Mouse (Mus musculus): ENCODE measurements around the gene Rgs6. TPM values are rescaled to one million over a fixed set of nuclear protein-coding genes. Genes with fewer than 3 reads are reported as not detected.

Gene Rgs6
- polyA plus RNA-seq, 1 experiment, result 0.58 TPM

- H3K36me3 ChIP-seq (ENCODE audit: control insufficient read depth, insufficient read depth, low read length, poor library complexity, severe bottlenecking), result no peaks in the 10 kb centered on the region
- H3K4me3 ChIP-seq (ENCODE audit: low read depth, low read length), result peak overlapping the region; percentile 49
- H3K4me1 ChIP-seq (ENCODE audit: control insufficient read depth, insufficient read depth, low read length), result no peaks in the 10 kb centered on the region
- H3K9ac ChIP-seq (ENCODE audit: low read depth, poor library complexity, severe bottlenecking), result peak overlapping the region; percentile 73
- H3K27me3 ChIP-seq (ENCODE audit: control insufficient read depth, insufficient read depth, low read length, poor library complexity, severe bottlenecking), result 0 out of 2 replicates have a peak, but pooled peaks cover 3% of the 10 kb centered on the region
- no peak overlapping the region for H3K27ac ChIP-seq (ENCODE audit: insufficient read depth, low read length)
- H3K9me3 ChIP-seq (replicated peaks; ENCODE audit: control insufficient read depth, insufficient read depth, low read length, poor library complexity, severe bottlenecking), result no peaks in the 10 kb centered on the region; the same call in 1 of the 2 replicates
- TF ChIP-seq CTCF (IDR thresholded peaks at IDR 0.05; ENCODE audit: low read depth, low read length) (peak; percentile 8), POLR2A (IDR thresholded peaks at IDR 0.05; ENCODE audit: insufficient read depth, low read length) (no peak), EP300 (IDR thresholded peaks at IDR 0.05; ENCODE audit: insufficient read depth, low read depth, low read length) (no peak)
Observed at GRCm38 (mm10) chr12:82616813-82617681, 29.0 kb downstream of the Rgs6 start.

GRCm38 (mm10) chr12:82617682-82618370, 29.7 kb downstream of the Rgs6 start:
- Histone ChIP-seq H3K27ac (ENCODE audit: insufficient read depth, low read length) (no peak overlapping the region), H3K4me3 (ENCODE audit: low read depth, low read length) (peak overlapping the region; percentile 49; the same call in 1 of the 2 replicates), H3K36me3 (ENCODE audit: control insufficient read depth, insufficient read depth, low read length, poor library complexity, severe bottlenecking) (no peaks in the 10 kb centered on the region), H3K9me3 (replicated peaks; ENCODE audit: control insufficient read depth, insufficient read depth, low read length, poor library complexity, severe bottlenecking) (no peaks in the 10 kb centered on the region; the same call in 1 of the 2 replicates), H3K9ac (ENCODE audit: low read depth, poor library complexity, severe bottlenecking) (no peak overlapping the region), H3K4me1 (ENCODE audit: control insufficient read depth, insufficient read depth, low read length) (no peaks in the 10 kb centered on the region), H3K27me3 (ENCODE audit: control insufficient read depth, insufficient read depth, low read length, poor library complexity, severe bottlenecking) (0 out of 2 replicates have a peak, but pooled peaks cover 3% of the 10 kb centered on the region)
- TF ChIP-seq EP300 (IDR thresholded peaks at IDR 0.05; ENCODE audit: insufficient read depth, low read depth, low read length), result no peak
- TF ChIP-seq POLR2A (IDR thresholded peaks at IDR 0.05; ENCODE audit: insufficient read depth, low read length), result no peak
- TF ChIP-seq CTCF (IDR thresholded peaks at IDR 0.05; ENCODE audit: low read depth, low read length), result no peak

GRCm38 (mm10) chr12:82640441-82640840, 52.3 kb downstream of the Rgs6 start:
- Histone ChIP-seq H3K9ac (ENCODE audit: low read depth, poor library complexity, severe bottlenecking) (0 out of 2 replicates have a peak overlapping the region, but pooled peaks have one; percentile 29), H3K27ac (ENCODE audit: insufficient read depth, low read length) (no peak overlapping the region), H3K9me3 (replicated peaks; ENCODE audit: control insufficient read depth, insufficient read depth, low read length, poor library complexity, severe bottlenecking) (no peaks in the 10 kb centered on the region), H3K36me3 (ENCODE audit: control insufficient read depth, insufficient read depth, low read length, poor library complexity, severe bottlenecking) (no peaks in the 10 kb centered on the region), H3K4me1 (ENCODE audit: control insufficient read depth, insufficient read depth, low read length) (no peaks in the 10 kb centered on the region), H3K27me3 (ENCODE audit: control insufficient read depth, insufficient read depth, low read length, poor library complexity, severe bottlenecking) (no peaks in the 10 kb centered on the region), H3K4me3 (ENCODE audit: low read depth, low read length) (peak overlapping the region; percentile 45; the same call in 1 of the 2 replicates)
- TF ChIP-seq CTCF (IDR thresholded peaks at IDR 0.05; ENCODE audit: low read depth, low read length), result no peak

- Histone ChIP-seq H3K9me3 (replicated peaks; ENCODE audit: control insufficient read depth, insufficient read depth, low read length, poor library complexity, severe bottlenecking) (no peaks in the 10 kb centered on the region), H3K4me3 (ENCODE audit: low read depth, low read length) (no peak overlapping the region), H3K27me3 (ENCODE audit: control insufficient read depth, insufficient read depth, low read length, poor library complexity, severe bottlenecking) (no peaks in the 10 kb centered on the region), H3K4me1 (ENCODE audit: control insufficient read depth, insufficient read depth, low read length) (no peaks in the 10 kb centered on the region), H3K9ac (ENCODE audit: low read depth, poor library complexity, severe bottlenecking) (no peak overlapping the region), H3K27ac (ENCODE audit: insufficient read depth, low read length) (no peak overlapping the region), H3K36me3 (ENCODE audit: control insufficient read depth, insufficient read depth, low read length, poor library complexity, severe bottlenecking) (no peaks in the 10 kb centered on the region)
- TF ChIP-seq POLR2A (IDR thresholded peaks at IDR 0.05; ENCODE audit: insufficient read depth, low read length), result no peak
- no peak for TF ChIP-seq EP300 (IDR thresholded peaks at IDR 0.05; ENCODE audit: insufficient read depth, low read depth, low read length)
- TF ChIP-seq CTCF (IDR thresholded peaks at IDR 0.05; ENCODE audit: low read depth, low read length), result no peak
Observed at GRCm38 (mm10) chr12:82647876-82648275, 59.8 kb downstream of the Rgs6 start.

- TF ChIP-seq CTCF (IDR thresholded peaks at IDR 0.05; ENCODE audit: low read depth, low read length) (no peak), EP300 (IDR thresholded peaks at IDR 0.05; ENCODE audit: insufficient read depth, low read depth, low read length) (no peak), POLR2A (IDR thresholded peaks at IDR 0.05; ENCODE audit: insufficient read depth, low read length) (no peak)
- Histone ChIP-seq H3K27me3 (ENCODE audit: control insufficient read depth, insufficient read depth, low read length, poor library complexity, severe bottlenecking) (no peaks in the 10 kb centered on the region), H3K9me3 (replicated peaks; ENCODE audit: control insufficient read depth, insufficient read depth, low read length, poor library complexity, severe bottlenecking) (no peaks in the 10 kb centered on the region), H3K4me3 (ENCODE audit: low read depth, low read length) (no peak overlapping the region), H3K4me1 (ENCODE audit: control insufficient read depth, insufficient read depth, low read length) (no peaks in the 10 kb centered on the region), H3K27ac (ENCODE audit: insufficient read depth, low read length) (no peak overlapping the region), H3K9ac (ENCODE audit: low read depth, poor library complexity, severe bottlenecking) (no peak overlapping the region), H3K36me3 (ENCODE audit: control insufficient read depth, insufficient read depth, low read length, poor library complexity, severe bottlenecking) (no peaks in the 10 kb centered on the region)
Observed at GRCm38 (mm10) chr12:82649991-82650390, 61.9 kb downstream of the Rgs6 start.

- no peaks in the 10 kb centered on the region for H3K36me3 ChIP-seq (ENCODE audit: control insufficient read depth, insufficient read depth, low read length, poor library complexity, severe bottlenecking)
- TF ChIP-seq EP300 (IDR thresholded peaks at IDR 0.05; ENCODE audit: insufficient read depth, low read depth, low read length) (no peak), CTCF (IDR thresholded peaks at IDR 0.05; ENCODE audit: low read depth, low read length) (no peak), POLR2A (IDR thresholded peaks at IDR 0.05; ENCODE audit: insufficient read depth, low read length) (no peak)
Observed at GRCm38 (mm10) chr12:82664598-82664997, 76.5 kb downstream of the Rgs6 start.

More at GRCm38 (mm10) chr12:82664598-82664997, 76.5 kb downstream of the Rgs6 start:
- Histone ChIP-seq H3K27ac (ENCODE audit: insufficient read depth, low read length) (no peak overlapping the region), H3K9me3 (replicated peaks; ENCODE audit: control insufficient read depth, insufficient read depth, low read length, poor library complexity, severe bottlenecking) (no peaks in the 10 kb centered on the region), H3K9ac (ENCODE audit: low read depth, poor library complexity, severe bottlenecking) (no peak overlapping the region), H3K4me1 (ENCODE audit: control insufficient read depth, insufficient read depth, low read length) (no peaks in the 10 kb centered on the region), H3K4me3 (ENCODE audit: low read depth, low read length) (no peak overlapping the region), H3K27me3 (ENCODE audit: control insufficient read depth, insufficient read depth, low read length, poor library complexity, severe bottlenecking) (no peaks in the 10 kb centered on the region)

All from ES-Bruce4 (cell line).